Mouse (Mus musculus): Measurements from ENCODE around the gene Rps6ka2. TPM values are rescaled to one million over a fixed set of nuclear protein-coding genes. Genes with fewer than 3 reads are reported as not detected.

Gene Rps6ka2
- total and polyA plus RNA-seq, 3 experiments = 0.22 TPM; not detected in 2

DNA sequence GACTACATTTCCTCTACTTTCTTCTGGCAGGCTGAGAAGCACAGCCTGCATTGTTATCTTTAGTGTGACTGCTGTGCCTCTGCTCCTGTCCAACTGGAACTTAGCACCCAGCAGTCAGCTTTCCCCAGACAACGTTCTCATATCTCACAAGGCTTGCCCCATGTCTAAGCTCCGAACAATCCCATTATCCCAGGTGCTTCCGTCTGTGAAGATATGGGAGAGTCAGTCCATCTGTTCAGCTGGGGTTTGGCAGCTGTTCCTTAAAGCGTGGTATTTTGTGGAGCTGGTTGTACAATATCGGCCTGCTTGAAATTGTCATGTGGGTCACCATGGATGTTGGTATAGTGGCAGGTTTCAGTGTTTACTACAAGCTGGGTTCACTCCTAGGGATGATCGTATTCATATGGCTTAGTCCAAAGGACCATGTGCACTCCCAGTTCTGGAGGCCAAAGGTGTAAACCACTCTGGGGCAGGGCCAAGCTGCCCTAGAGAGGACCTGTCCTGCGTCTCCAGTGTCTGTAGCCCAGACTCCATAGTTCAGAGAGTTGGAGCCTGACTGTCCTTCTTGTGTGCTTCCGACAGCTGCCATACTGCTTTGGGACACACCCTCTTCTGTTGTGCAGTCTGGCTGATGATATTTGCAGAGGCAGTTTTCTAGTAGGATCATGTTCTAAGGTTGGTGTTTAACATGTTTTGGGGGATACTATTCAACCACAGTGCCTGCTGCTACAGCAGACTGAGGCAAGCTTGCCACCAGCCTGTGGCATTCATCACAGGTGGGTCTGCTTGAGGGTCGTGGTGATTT lies 27.4 kb downstream of the Rps6ka2 start:
- H3K36me3 ChIP-seq (replicated peaks) = no peaks in the 10 kb centered on the region
- H3K4me1 ChIP-seq (ENCODE audit: insufficient read depth, low read depth, low read length) = no peaks in the 10 kb centered on the region
- DNase-seq (ENCODE audit: low spot score) (no peak), ATAC-seq (ENCODE audit: extremely low read depth, insufficient number of reproducible peaks, low FRiP score, poor library complexity, severe bottlenecking) (no peak)
- TF ChIP-seq TAL1 (conservative IDR thresholded peaks at IDR 0.05; ENCODE audit: low read depth, low read length) = no peak
- no peak for TF ChIP-seq CTCF (IDR thresholded peaks at IDR 0.05; ENCODE audit: low read depth, low read length)
- no peak for TF ChIP-seq POLR2AphosphoS5 (IDR thresholded peaks at IDR 0.05; ENCODE audit: insufficient replicate concordance, low read depth, low read length)
- TF ChIP-seq GATA2 (IDR thresholded peaks at IDR 0.05; ENCODE audit: borderline replicate concordance, low read depth, low read length) = no peak
- TF ChIP-seq GATA1 (IDR thresholded peaks at IDR 0.05; ENCODE audit: borderline replicate concordance, low read length) = no peak
- H3K27me3 ChIP-seq (ENCODE audit: insufficient read depth, low read length) = peaks cover 2% of the 10 kb centered on the region; the same call in 1 of the 2 replicates
- no peak overlapping the region for H3K4me3 ChIP-seq (ENCODE audit: low read depth, low read length)
- H3K9me3 ChIP-seq (replicated peaks) = 0 out of 2 replicates have a peak, but pooled peaks cover 5% of the 10 kb centered on the region

DNA sequence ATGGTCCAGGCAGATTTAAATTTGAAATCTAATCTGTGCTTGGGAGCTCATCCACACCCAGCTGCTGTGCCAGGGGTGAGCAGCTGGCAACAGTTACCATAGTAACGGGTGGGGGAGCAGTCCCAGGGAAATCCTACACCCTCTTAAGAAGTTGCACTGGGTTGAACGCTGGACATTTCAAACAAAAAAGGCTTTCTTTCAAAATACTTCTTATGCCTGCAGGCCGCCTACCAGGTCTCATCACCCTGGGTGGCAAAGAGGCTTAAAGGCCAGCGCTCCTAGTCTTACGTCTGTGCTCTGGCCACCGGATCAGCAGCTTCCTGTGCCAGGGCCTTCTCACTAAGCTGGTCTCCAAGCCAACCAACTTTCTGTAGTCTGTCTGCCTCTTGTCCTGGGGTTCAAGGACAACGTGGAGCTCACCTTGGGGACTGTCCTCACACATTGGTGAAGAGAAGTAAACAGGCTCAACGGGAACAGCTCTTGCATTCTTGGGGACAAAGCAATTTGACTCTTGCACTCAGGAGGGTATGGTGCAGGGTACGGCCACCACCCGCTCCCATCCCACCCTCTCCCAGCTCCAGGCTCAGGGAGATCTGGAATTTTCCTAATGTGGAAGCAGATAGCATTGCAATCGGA lies 35.0 kb downstream of the Rps6ka2 start:
- H3K4me3 ChIP-seq (ENCODE audit: low read depth, low read length) = no peak overlapping the region
- peaks cover 2% of the 10 kb centered on the region; the same call in 1 of the 2 replicates for H3K27me3 ChIP-seq (ENCODE audit: insufficient read depth, low read length)
- no peaks in the 10 kb centered on the region for H3K4me1 ChIP-seq (ENCODE audit: insufficient read depth, low read depth, low read length)
- H3K9me3 ChIP-seq (replicated peaks) = peaks cover 23% of the 10 kb centered on the region
- DNase-seq (ENCODE audit: low spot score) (no peak), ATAC-seq (ENCODE audit: extremely low read depth, insufficient number of reproducible peaks, low FRiP score, poor library complexity, severe bottlenecking) (no peak)
- TF ChIP-seq GATA1 (IDR thresholded peaks at IDR 0.05; ENCODE audit: borderline replicate concordance, low read length) (no peak), POLR2AphosphoS5 (IDR thresholded peaks at IDR 0.05; ENCODE audit: insufficient replicate concordance, low read depth, low read length) (no peak), GATA2 (IDR thresholded peaks at IDR 0.05; ENCODE audit: borderline replicate concordance, low read depth, low read length) (no peak), TAL1 (conservative IDR thresholded peaks at IDR 0.05; ENCODE audit: low read depth, low read length) (no peak), CTCF (IDR thresholded peaks at IDR 0.05; ENCODE audit: low read depth, low read length) (no peak)
- H3K36me3 ChIP-seq (replicated peaks) = no peaks in the 10 kb centered on the region

DNA sequence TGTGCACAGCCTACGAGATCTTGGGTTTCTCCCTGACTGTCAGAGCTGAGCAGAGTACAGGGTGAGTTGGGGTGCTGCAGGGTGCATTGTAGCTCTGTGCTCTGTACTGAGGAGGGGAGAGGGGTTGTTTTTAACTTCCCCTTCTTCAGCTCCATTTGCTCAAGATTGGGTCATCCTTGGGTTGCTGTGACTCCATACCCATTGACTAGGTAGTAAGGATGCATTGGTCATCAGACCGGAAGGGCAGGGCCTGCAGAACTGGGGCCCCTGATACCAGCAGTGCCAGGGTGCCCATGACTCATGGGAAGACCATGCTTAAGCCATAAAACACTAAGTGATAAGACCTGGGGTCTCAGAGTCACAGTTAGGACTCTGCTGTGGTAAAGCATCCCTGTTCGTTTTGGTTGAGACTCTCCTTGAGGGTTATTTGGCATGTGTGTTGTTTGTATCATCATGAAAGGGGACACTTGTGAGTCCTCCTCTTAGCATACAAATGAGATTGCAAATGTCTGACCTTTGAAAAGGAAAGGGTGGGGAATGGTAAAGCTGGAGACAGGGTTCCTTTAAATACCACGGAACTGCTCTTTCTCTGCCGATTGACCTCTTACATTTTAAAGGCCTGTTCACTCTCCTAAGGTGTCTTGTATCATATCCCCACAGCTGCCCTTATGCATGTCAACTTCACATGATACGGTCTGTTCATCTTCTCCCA lies 36.7 kb downstream of the Rps6ka2 start:
- TF ChIP-seq CTCF (IDR thresholded peaks at IDR 0.05; ENCODE audit: low read depth, low read length) (no peak), POLR2AphosphoS5 (IDR thresholded peaks at IDR 0.05; ENCODE audit: insufficient replicate concordance, low read depth, low read length) (no peak), GATA2 (IDR thresholded peaks at IDR 0.05; ENCODE audit: borderline replicate concordance, low read depth, low read length) (no peak), GATA1 (IDR thresholded peaks at IDR 0.05; ENCODE audit: borderline replicate concordance, low read length) (no peak), TAL1 (conservative IDR thresholded peaks at IDR 0.05; ENCODE audit: low read depth, low read length) (no peak)
- Histone ChIP-seq H3K9me3 (replicated peaks) (peaks cover 25% of the 10 kb centered on the region), H3K4me3 (ENCODE audit: low read depth, low read length) (no peak overlapping the region), H3K27me3 (ENCODE audit: insufficient read depth, low read length) (peaks cover 5% of the 10 kb centered on the region), H3K4me1 (ENCODE audit: insufficient read depth, low read depth, low read length) (no peaks in the 10 kb centered on the region), H3K36me3 (replicated peaks) (no peaks in the 10 kb centered on the region)
- DNase-seq (ENCODE audit: low spot score) (no peak), ATAC-seq (ENCODE audit: extremely low read depth, insufficient number of reproducible peaks, low FRiP score, poor library complexity, severe bottlenecking) (no peak)

DNA sequence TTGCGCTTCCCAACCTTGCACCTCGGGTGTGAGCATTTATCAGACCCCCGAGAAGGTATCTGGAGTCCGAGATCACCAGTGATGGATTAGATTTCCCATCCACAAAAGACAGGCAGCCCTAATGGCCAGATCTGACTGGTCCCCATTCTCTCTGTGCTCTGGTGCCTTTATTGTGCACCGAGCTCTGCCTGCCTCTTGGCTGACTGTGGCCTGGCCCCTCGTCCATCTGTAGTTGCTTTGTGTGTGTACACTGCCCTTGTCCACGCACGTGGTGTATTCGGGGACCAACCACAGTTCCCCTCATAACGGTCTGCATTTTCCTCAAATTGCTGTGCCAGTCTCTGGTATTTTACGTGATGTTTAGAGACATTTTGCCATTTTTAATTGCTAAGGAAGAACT lies 40.7 kb downstream of the Rps6ka2 start:
- Histone ChIP-seq H3K9me3 (replicated peaks) (peaks cover 20% of the 10 kb centered on the region), H3K4me1 (ENCODE audit: insufficient read depth, low read depth, low read length) (no peaks in the 10 kb centered on the region), H3K27me3 (ENCODE audit: insufficient read depth, low read length) (peaks cover 3% of the 10 kb centered on the region; the same call in 1 of the 2 replicates), H3K4me3 (ENCODE audit: low read depth, low read length) (no peak overlapping the region), H3K36me3 (replicated peaks) (no peaks in the 10 kb centered on the region)
- DNase-seq (ENCODE audit: low spot score) = no peak
- no peak for ATAC-seq (ENCODE audit: extremely low read depth, insufficient number of reproducible peaks, low FRiP score, poor library complexity, severe bottlenecking)
- TF ChIP-seq POLR2AphosphoS5 (IDR thresholded peaks at IDR 0.05; ENCODE audit: insufficient replicate concordance, low read depth, low read length) (no peak), GATA1 (IDR thresholded peaks at IDR 0.05; ENCODE audit: borderline replicate concordance, low read length) (no peak), TAL1 (conservative IDR thresholded peaks at IDR 0.05; ENCODE audit: low read depth, low read length) (no peak), CTCF (IDR thresholded peaks at IDR 0.05; ENCODE audit: low read depth, low read length) (no peak), GATA2 (IDR thresholded peaks at IDR 0.05; ENCODE audit: borderline replicate concordance, low read depth, low read length) (no peak)

DNA sequence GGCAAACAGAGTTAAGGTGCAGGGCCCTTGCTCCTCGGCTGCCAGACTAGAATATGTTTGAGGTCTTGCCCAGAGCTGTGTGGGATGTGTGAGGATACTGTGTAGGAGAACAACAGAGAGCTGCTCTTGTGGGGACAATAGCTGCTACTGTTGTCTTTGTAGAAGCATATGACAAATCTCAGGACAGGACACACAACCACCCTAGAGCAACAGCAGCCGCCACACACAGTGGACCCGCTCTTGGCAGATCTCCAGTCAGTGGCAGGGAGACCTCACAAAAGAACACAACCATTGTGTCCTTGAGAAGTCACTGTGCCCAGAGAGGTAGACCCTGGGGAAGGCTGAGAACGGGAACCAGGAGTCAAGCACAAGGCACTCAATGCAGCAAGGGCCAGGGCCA lies 42.0 kb downstream of the Rps6ka2 start:
- Histone ChIP-seq H3K36me3 (replicated peaks) (no peaks in the 10 kb centered on the region), H3K27me3 (ENCODE audit: insufficient read depth, low read length) (peaks cover 3% of the 10 kb centered on the region; the same call in 1 of the 2 replicates), H3K4me1 (ENCODE audit: insufficient read depth, low read depth, low read length) (no peaks in the 10 kb centered on the region), H3K4me3 (ENCODE audit: low read depth, low read length) (no peak overlapping the region), H3K9me3 (replicated peaks) (peaks cover 25% of the 10 kb centered on the region)
- TF ChIP-seq CTCF (IDR thresholded peaks at IDR 0.05; ENCODE audit: low read depth, low read length) (no peak), GATA2 (IDR thresholded peaks at IDR 0.05; ENCODE audit: borderline replicate concordance, low read depth, low read length) (no peak), GATA1 (IDR thresholded peaks at IDR 0.05; ENCODE audit: borderline replicate concordance, low read length) (no peak), TAL1 (conservative IDR thresholded peaks at IDR 0.05; ENCODE audit: low read depth, low read length) (no peak), POLR2AphosphoS5 (IDR thresholded peaks at IDR 0.05; ENCODE audit: insufficient replicate concordance, low read depth, low read length) (no peak)
- no peak for ATAC-seq (ENCODE audit: extremely low read depth, insufficient number of reproducible peaks, low FRiP score, poor library complexity, severe bottlenecking)
- DNase-seq (ENCODE audit: low spot score) = no peak

Measured in G1E (cell line).